Mouse (Mus musculus) colon, adult 2 months (tissue): ENCODE results near the gene Vmn2r2. TPM values are rescaled to one million over a fixed set of nuclear protein-coding genes. Genes with fewer than 3 reads are reported as not detected.

Source experiments
- polyA plus RNA-seq: library from polyadenylated mRNA; depleted of rRNA; stranded (reverse); fragments of >200 nt; gene quantifications from 2 replicates; pipeline ENCODE4 v1.2.3, GENCODE M21; 2012; rRNA removed

Vmn2r2 gene
- not detected in 2 replicates for polyA plus RNA-seq

GRCm38 (mm10) chr3:64141878-64142508 is at the start of gene Vmn2r2:
TSS of gene Vmn2r2 (minus strand) at chr3:64141928.

GRCm38 (mm10) chr3:64081247-64081646 is 60.5 kb downstream of the Vmn2r2 start, which contains the start of gene Vmn2r1:
TSS of gene Vmn2r1 (plus strand) at chr3:64081547.

Other genes starting within 250 kb of the Vmn2r2 start
- gene Plch1, start 242.5 kb downstream of the Vmn2r2 start, polyA plus RNA-seq, result 2.9 and 3.5 TPM in 2 replicates
- gene E130311K13Rik, start 212.5 kb downstream of the Vmn2r2 start, polyA plus RNA-seq, result 1.9 and 3.1 TPM in 2 replicates
- 22.9 and 24.6 TPM in 2 replicates for gene Slc33a1, start 177.2 kb downstream of the Vmn2r2 start, polyA plus RNA-seq
- gene Gmps, start 165.8 kb downstream of the Vmn2r2 start, polyA plus RNA-seq, result 1.2 and 1.3 TPM in 2 replicates
- gene Vmn2r1, start 60.4 kb downstream of the Vmn2r2 start, polyA plus RNA-seq, result 0.01 TPM in 1 of 2 replicates, not detected in the other
- not detected in 2 replicates for gene Vmn2r3, start 147.8 kb upstream of the Vmn2r2 start, polyA plus RNA-seq